Mouse (Mus musculus) forebrain, embryonic 14.5 days (tissue): ENCODE measurements at regions not wholly inside any gene's neighbourhood (a gene's known extent, or its start where the extent isn't known, plus 50 kb on each side); places are given as distances from the start of the nearest gene placed in this dataset.

ENCODE experiments used
- ATAC-seq: fragments of 200-750 bp; cut with Nextera tagmentation; 2 replicates; pipeline ENCODE4 v1.8.0; 2017; ENCODE audit warnings: mild to moderate bottlenecking, moderate library complexity
- DNase-seq: peaks from one replicate; pipeline ENCODE4 v3.0.0-alpha.2; 2015; ENCODE audit warnings: low spot score
- H3K27ac ChIP-seq: fragments of 300-500 bp; sonication (generic); 2 replicates; pipeline ENCODE4 v1.5.1; 2014; ENCODE audit warnings: low read depth, mild to moderate bottlenecking, control low read depth, low read length, moderate library complexity
- H3K27me3 ChIP-seq: fragments of 300-500 bp; sonication (generic); replicated peaks from 2 replicates; pipeline ENCODE4 v1.6.1; 2014; ENCODE audit warnings: low read length, control low read depth, mixed read lengths; ENCODE audit not compliant: control insufficient read depth, insufficient read depth
- H3K36me3 ChIP-seq: fragments of 300-500 bp; sonication (generic); 2 replicates; pipeline ENCODE4 v1.6.1; 2014; ENCODE audit warnings: low read length, control low read depth; ENCODE audit not compliant: control insufficient read depth, insufficient read depth
- H3K4me1 ChIP-seq: fragments of 300-500 bp; sonication (generic); 2 replicates; pipeline ENCODE4 v1.6.1; 2014; ENCODE audit warnings: antibody characterized with exemption, low read length, control low read depth; ENCODE audit not compliant: control insufficient read depth, insufficient read depth
- H3K4me2 ChIP-seq: fragments of 300-500 bp; sonication (generic); 2 replicates; pipeline ENCODE4 v1.6.1; 2014; ENCODE audit warnings: mild to moderate bottlenecking, control low read depth, low read length
- H3K4me3 ChIP-seq: fragments of 300-500 bp; sonication (generic); 2 replicates; pipeline ENCODE4 v1.5.1; 2014; ENCODE audit warnings: low read depth, low read length, control low read depth
- H3K9ac ChIP-seq: fragments of 300-500 bp; sonication (generic); 2 replicates; pipeline ENCODE4 v1.6.1; 2014; ENCODE audit warnings: mild to moderate bottlenecking, low read length, control low read depth, moderate library complexity
- H3K9me3 ChIP-seq: fragments of 300-500 bp; sonication (generic); replicated peaks from 2 replicates; pipeline ENCODE4 v1.6.1; 2016; ENCODE audit warnings: low read length, control low read depth, mixed read lengths; ENCODE audit not compliant: control insufficient read depth
- WGBS: fragments of 180-500 bp; shearing (Covaris S2); extraction: QIAGEN DNeasy Blood & Tissue Kit; methylation state at CpG from one replicate; pipeline ENCODE4 v1.1.7; 2014; 5-methylcytosine and 5-hydroxymethylcytosine counted together

- Histone ChIP-seq H3K36me3 (no peaks in the 10 kb centered on the region), H3K9me3 (no peaks in the 10 kb centered on the region), H3K4me1 (no peaks in the 10 kb centered on the region), H3K27me3 (no peaks in the 10 kb centered on the region), H3K27ac (no peak overlapping the region), H3K9ac (no peak overlapping the region), H3K4me3 (no peak overlapping the region), H3K4me2 (no peak overlapping the region)
- DNase-seq = peak; percentile 55
- ATAC-seq = no peak
- 56% methylated on average over 5 of the region's 5 CpGs for WGBS
Measured at GRCm38 (mm10) chr6:147329201-147329600, 65.2 kb upstream of the Pthlh start.

- Histone ChIP-seq H3K4me1 (no peaks in the 10 kb centered on the region), H3K9me3 (no peaks in the 10 kb centered on the region), H3K36me3 (no peaks in the 10 kb centered on the region), H3K9ac (no peak overlapping the region), H3K27ac (no peak overlapping the region), H3K4me3 (no peak overlapping the region), H3K4me2 (no peak overlapping the region), H3K27me3 (no peaks in the 10 kb centered on the region)
- ATAC-seq (no peak), DNase-seq (no peak)
- WGBS = 88% methylated on average over 2 of the region's 2 CpGs
Measured at GRCm38 (mm10) chr6:147324336-147324735, 60.4 kb upstream of the Pthlh start.

- Histone ChIP-seq H3K27ac (no peak overlapping the region), H3K9ac (no peak overlapping the region), H3K9me3 (no peaks in the 10 kb centered on the region), H3K4me1 (no peaks in the 10 kb centered on the region), H3K27me3 (no peaks in the 10 kb centered on the region), H3K36me3 (no peaks in the 10 kb centered on the region), H3K4me3 (no peak overlapping the region), H3K4me2 (no peak overlapping the region)
- no peak for ATAC-seq
- DNase-seq = no peak
- 92% methylated on average over 2 of the region's 2 CpGs for WGBS
Measured at GRCm38 (mm10) chr6:147318106-147318505, 54.1 kb upstream of the Pthlh start.

- 87% methylated on average over 11 of the region's 11 CpGs for WGBS
- no peak for DNase-seq
- ATAC-seq = no peak
Measured at GRCm38 (mm10) chr6:147316702-147317468, 52.9 kb upstream of the Pthlh start.

GRCm38 (mm10) chr6:147316140-147316539, 52.2 kb upstream of the Pthlh start:
- no peak for DNase-seq
- WGBS = 89% methylated on average over 3 of the region's 3 CpGs
- Histone ChIP-seq H3K27me3 (no peaks in the 10 kb centered on the region), H3K4me1 (no peaks in the 10 kb centered on the region), H3K9me3 (no peaks in the 10 kb centered on the region), H3K27ac (no peak overlapping the region), H3K36me3 (no peaks in the 10 kb centered on the region), H3K4me2 (no peak overlapping the region), H3K9ac (no peak overlapping the region), H3K4me3 (no peak overlapping the region)
- ATAC-seq = no peak

More at GRCm38 (mm10) chr6:147316702-147317468, 52.9 kb upstream of the Pthlh start:
- H3K27me3 ChIP-seq = no peaks in the 10 kb centered on the region
- H3K4me3 ChIP-seq = no peak overlapping the region
- H3K9ac ChIP-seq = no peak overlapping the region
- no peaks in the 10 kb centered on the region for H3K36me3 ChIP-seq
- no peaks in the 10 kb centered on the region for H3K9me3 ChIP-seq
- H3K27ac ChIP-seq = no peak overlapping the region
- H3K4me2 ChIP-seq = no peak overlapping the region
- H3K4me1 ChIP-seq = no peaks in the 10 kb centered on the region

- Histone ChIP-seq H3K9ac (no peak overlapping the region), H3K4me2 (no peak overlapping the region), H3K27ac (no peak overlapping the region), H3K9me3 (no peaks in the 10 kb centered on the region), H3K4me3 (no peak overlapping the region), H3K27me3 (no peaks in the 10 kb centered on the region), H3K36me3 (no peaks in the 10 kb centered on the region), H3K4me1 (no peaks in the 10 kb centered on the region)
- no peak for DNase-seq
- WGBS = 89% methylated on average over 5 of the region's 5 CpGs
- no peak for ATAC-seq
Measured at GRCm38 (mm10) chr6:147315207-147315606, 51.2 kb upstream of the Pthlh start.
